18 mouse cellular contexts compared by ENCODE assay signal in the genomic region with DNA sequence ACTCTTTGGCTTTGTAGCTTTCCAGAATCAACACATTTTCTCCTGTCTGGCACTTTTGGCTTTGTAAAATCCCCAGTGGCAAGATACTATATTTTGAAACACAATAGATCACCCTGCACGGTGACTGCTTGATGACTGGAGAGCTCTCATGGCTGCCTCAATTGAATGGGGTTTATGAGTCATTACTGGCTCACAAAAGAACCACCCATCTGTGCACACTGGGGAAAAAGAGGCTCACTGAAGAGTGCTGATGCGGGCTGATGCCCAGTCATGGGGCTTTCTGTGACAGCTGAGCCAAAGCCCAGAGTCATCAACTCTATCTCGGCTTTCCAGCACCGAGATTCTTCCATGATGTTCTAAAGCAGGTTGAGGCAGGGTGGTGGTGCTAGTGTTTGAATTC.
DNase-seq lines count a peak whose midpoint lies in the region; ATAC-seq lines count a peak whose summit lies in the region.
"Had no signal": no experiment of that assay in that cellular context is flagged by ENCODE, and none has a peak within 500 bp of the region (broad histone marks: within the 10 kb centered on the region; RNA-seq: fewer than 3 reads in every experiment).

No protein-coding gene starts in this region.

- H3K27me3 ChIP-seq in forebrain, embryonic 13.5 days = no peaks in the 10 kb centered on the region
- no peaks in the 10 kb centered on the region for H3K27me3 ChIP-seq in neural tube, embryonic 13.5 days
- H3K27me3 ChIP-seq: CH12.LX; embryonic facial prominence, embryonic 13.5 days had no signal

- DNase-seq in left cerebral cortex, postnatal 4 days = peak; percentile 18
- no peak for DNase-seq in left cerebral cortex, postnatal 36 days (ENCODE audit: low spot score in 2 of 2)
- DNase-seq in brain, adult 2 months (ENCODE audit: low read depth, low spot score) = peak; percentile 61
- no peak for DNase-seq in liver
- DNase-seq: cerebellum, adult 9-10 months; heart, postnatal 14 days; kidney, adult 18-20 months; kidney, postnatal 25 days; lung, postnatal 14 days; midbrain, embryonic 14.5 days; right cerebral cortex, postnatal 4 days had no signal

- no peak overlapping the region for H3K4me3 ChIP-seq in forebrain, embryonic 13.5 days
- H3K4me3 ChIP-seq in neural tube, embryonic 13.5 days = no peak overlapping the region
- H3K4me3 ChIP-seq: embryonic facial prominence, embryonic 13.5 days; limb, embryonic 10.5 days had no signal

- no peak overlapping the region for H3K9ac ChIP-seq in forebrain, embryonic 13.5 days
- H3K9ac ChIP-seq in neural tube, embryonic 13.5 days = no peak overlapping the region
- H3K9ac ChIP-seq: embryonic facial prominence, embryonic 13.5 days; liver, embryonic 14.5 days had no signal

- H3K9me3 ChIP-seq in forebrain, embryonic 13.5 days (replicated peaks) = no peaks in the 10 kb centered on the region
- H3K9me3 ChIP-seq in neural tube, embryonic 13.5 days = no peaks in the 10 kb centered on the region
- H3K9me3 ChIP-seq: embryonic facial prominence, embryonic 13.5 days; limb, embryonic 10.5 days had no signal

- H3K4me1 ChIP-seq in forebrain, embryonic 13.5 days = peaks cover 6% of the 10 kb centered on the region
- peaks cover 7% of the 10 kb centered on the region; the same call in 1 of the 2 replicates for H3K4me1 ChIP-seq in neural tube, embryonic 13.5 days (replicated peaks)
- H3K4me1 ChIP-seq: embryonic facial prominence, embryonic 13.5 days; limb, embryonic 10.5 days had no signal

- WGBS in forebrain, embryonic 13.5 days = 17% methylated on average over 4 of the region's 4 CpGs
- WGBS in neural tube, embryonic 13.5 days = 14% methylated on average over 4 of the region's 4 CpGs

- peak; percentile 83 for ATAC-seq in forebrain, embryonic 13.5 days
- ATAC-seq in neural tube, embryonic 13.5 days (ENCODE audit: low read depth) = peak; percentile 63
- no peak for ATAC-seq in activated CD4-positive, CD25-positive, alpha-beta regulatory T cell, adult 4 months

- H3K4me2 ChIP-seq in forebrain, embryonic 13.5 days = no peak overlapping the region
- H3K4me2 ChIP-seq in neural tube, embryonic 13.5 days = no peak overlapping the region
- H3K4me2 ChIP-seq: embryonic facial prominence, embryonic 13.5 days had no signal

- H3K27ac ChIP-seq in forebrain, embryonic 13.5 days = peak overlapping the region; percentile 10; the same call in 1 of the 2 replicates
- no peak overlapping the region for H3K27ac ChIP-seq in neural tube, embryonic 13.5 days (replicated peaks)
- H3K27ac ChIP-seq: embryonic facial prominence, embryonic 13.5 days; limb, embryonic 10.5 days; liver, embryonic 14.5 days had no signal

- H3K36me3 ChIP-seq in forebrain, embryonic 13.5 days (ENCODE audit: poor library complexity, severe bottlenecking) = no peaks in the 10 kb centered on the region
- no peaks in the 10 kb centered on the region for H3K36me3 ChIP-seq in neural tube, embryonic 13.5 days
- H3K36me3 ChIP-seq: embryonic facial prominence, embryonic 13.5 days; limb, embryonic 10.5 days had no signal

- intact Hi-C loops in left cerebral cortex, postnatal 4 days (cut with DNase I) = no loop called here
- intact Hi-C loops in left cerebral cortex, postnatal 36 days (cut with DNase I) = no loop called here

Comparison
In these comparisons a context has a peak if more than half of its experiments do, and no peak if none do; other contexts are left out.
1. DNase-seq: peak in left cerebral cortex, postnatal 4 days (single experiment) and brain, adult 2 months (single experiment); none in left cerebral cortex, postnatal 36 days (0 of 2) and liver (single experiment).